Mouse (Mus musculus): ENCODE data around the gene Osbpl3.
A peak's percentile ranks its signal among the peaks of the same experiment; 100 is the strongest.

The Osbpl3 gene

GRCm38 (mm10) chr6:50455829-50456469 is at the start of gene Osbpl3:
Gene Osbpl3 (minus strand): TSS chr6:50456201.
- DNase-seq, result peak; percentile 87

DNA sequence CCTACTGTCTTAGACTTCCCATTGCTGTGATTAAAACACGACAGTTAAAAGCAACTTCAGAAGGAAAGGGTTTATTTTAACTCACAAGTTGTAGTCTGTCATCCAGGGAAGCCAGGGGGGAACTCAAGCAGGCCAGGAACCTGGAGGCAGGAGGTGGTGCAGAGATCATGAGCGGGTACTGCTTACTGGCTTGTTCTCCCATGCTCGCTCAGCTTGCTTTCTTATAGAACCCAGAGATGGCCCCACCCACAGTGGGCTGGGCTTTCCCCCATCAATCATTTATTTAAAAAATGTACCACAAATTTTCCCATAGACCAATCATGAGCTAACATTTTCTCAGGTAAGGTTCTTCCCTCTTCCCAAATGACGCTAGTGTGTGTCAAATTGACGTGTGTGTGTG is 49.5 kb upstream of the Osbpl3 start:
- no peak for DNase-seq

GRCm38 (mm10) chr6:50504711-50505110 is 48.7 kb upstream of the Osbpl3 start:
- DNase-seq, result no peak

- no peak for DNase-seq
Measured at GRCm38 (mm10) chr6:50503779-50504178, 47.8 kb upstream of the Osbpl3 start.

DNA sequence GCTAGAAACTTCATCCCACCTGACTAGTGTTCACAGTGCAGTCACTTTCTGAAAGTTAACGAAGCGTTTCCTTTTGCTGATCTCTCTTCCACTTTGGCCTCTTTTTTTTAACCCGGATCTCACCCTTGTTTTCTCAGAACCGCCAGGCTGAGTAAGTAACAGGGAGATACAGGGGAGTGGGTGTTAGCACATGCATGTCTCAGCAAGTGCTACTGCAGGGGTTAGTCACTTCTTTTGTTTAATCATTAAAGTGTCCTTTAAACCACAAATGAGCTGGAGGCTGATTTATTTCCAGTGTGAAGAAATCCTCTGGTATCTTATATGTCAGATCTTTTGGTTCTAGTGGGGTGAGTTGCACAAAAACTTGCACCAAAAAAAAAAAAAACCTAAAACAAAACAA is 47.0 kb upstream of the Osbpl3 start:
- no peak for DNase-seq

- no peak for DNase-seq
Measured at GRCm38 (mm10) chr6:50498346-50498745, 42.3 kb upstream of the Osbpl3 start.

GRCm38 (mm10) chr6:50490519-50490918 is 34.5 kb upstream of the Osbpl3 start:
- no peak for DNase-seq

- no peak for DNase-seq
Measured at GRCm38 (mm10) chr6:50489380-50489779, 33.4 kb upstream of the Osbpl3 start.

DNA sequence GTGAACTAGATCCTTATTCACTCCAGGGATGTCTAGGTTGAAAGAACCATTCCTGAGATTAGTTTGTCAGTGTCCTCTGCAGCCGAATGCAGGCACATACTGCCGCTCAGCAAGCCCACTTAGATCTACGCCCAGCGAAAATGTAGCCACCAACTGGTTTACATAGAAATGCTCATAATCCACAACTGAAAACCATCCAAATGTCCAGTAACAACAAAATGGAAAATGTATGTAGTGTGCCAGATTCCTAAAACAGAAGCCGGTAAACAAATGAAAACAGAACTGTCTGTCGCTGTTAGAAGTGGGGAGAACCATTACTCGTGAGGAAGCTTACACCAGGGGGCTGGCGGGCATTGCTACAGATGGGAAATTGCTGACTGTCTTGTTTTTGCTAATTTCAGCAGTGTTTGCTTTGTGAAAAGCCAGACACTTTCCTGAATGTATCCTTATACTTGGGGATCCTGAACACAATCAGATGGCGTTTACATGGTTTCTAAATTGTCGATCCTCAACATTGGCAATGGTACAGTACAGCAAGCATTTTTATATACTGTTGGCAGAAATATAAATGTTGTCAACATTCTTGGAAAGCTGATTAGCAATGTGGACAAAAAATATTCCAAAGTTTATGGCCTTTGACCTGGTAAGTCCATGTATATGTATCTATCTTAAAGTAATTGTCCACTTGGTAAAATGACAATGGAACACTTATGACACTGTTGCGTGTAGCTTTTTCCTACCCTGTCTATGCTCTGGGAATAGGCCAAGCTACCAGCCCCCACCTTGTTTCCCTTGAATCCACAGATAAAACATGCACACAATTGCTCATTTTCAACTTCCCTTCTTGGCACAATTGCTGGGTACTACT is 30.3 kb upstream of the Osbpl3 start:
- no peak for DNase-seq

GRCm38 (mm10) chr6:50483426-50483825 is 27.4 kb upstream of the Osbpl3 start:
- DNase-seq, result no peak

GRCm38 (mm10) chr6:50481460-50481859 is 25.5 kb upstream of the Osbpl3 start:
- no peak for DNase-seq

DNA sequence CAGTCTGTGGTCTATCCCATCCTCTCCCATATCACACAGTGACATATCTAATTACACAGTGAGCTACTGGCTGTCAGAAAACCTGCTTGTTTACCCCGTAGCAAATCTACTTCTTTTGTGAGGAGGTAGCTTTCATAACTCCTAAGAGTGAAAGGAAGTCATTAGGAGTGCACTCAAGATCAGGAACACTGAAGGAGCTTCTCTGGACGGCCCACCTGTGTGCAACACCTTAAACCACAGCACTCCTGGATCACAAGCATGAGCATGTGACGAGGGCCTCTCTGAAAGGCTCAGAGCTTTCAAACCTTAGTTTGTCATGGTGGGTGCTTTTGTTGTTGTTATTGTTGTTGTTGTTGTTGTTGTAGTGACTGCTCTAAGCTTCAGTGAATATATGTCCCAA is 10.4 kb upstream of the Osbpl3 start:
- no peak for DNase-seq

DNA sequence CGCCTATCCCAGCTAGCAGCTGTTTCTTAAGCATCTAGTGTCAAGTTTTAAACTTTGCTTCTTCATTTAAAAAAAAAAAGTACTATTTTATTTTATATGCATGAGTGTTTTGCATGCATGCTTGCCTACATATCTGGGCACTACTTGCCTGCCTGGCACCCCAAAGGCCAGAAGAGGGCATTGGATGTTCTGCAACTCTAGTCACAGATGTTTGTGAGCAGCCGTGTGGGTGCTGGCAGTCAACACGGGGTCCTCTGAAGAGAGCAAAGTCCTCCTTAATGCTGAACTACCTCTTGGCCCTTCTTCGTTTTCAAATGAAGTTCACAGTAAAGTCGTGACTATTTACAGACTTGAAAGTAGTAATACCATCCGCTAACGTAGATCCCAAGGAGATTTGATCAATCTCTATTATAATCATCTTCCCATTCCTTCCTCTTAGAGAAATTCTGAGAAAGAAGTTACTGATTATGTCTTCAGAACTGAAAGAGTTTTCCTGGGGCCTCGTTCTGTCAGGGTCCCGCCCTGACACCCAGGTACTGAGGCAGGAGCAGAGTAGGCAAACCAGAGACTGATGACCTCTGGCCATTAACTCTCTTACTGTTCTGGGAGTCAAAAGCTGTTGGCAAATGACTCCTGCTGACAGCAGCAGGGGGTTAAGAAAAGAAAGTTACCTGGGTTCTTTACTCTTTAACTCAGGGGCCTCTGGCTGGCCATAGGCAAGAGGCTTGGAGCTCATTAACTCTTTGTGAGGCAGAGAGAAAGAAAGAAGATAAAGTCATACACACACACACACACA is 8.9 kb upstream of the Osbpl3 start:
- DNase-seq, result no peak

DNA sequence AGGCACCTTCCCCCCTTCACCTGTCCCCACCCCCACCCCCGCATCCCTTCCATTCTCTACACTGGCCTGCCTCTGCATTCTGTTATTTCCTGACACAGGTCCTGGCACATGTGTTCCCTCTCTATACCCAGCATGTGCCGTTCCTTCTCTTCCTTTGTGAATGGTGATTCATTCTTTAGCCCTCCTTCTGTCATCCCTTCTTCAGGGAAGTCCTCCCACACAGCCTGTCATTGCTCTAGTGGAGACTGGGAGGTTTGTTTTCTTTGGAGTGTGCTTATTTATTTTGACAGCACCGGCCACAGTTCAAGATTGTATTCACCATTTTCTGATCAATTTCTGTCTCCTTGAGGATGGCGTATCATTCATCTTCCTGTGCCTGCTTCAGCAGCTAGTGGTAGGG is 6.0 kb upstream of the Osbpl3 start:
- no peak for DNase-seq

GRCm38 (mm10) chr6:50461585-50461984 is 5.6 kb upstream of the Osbpl3 start:
- no peak for DNase-seq

DNA sequence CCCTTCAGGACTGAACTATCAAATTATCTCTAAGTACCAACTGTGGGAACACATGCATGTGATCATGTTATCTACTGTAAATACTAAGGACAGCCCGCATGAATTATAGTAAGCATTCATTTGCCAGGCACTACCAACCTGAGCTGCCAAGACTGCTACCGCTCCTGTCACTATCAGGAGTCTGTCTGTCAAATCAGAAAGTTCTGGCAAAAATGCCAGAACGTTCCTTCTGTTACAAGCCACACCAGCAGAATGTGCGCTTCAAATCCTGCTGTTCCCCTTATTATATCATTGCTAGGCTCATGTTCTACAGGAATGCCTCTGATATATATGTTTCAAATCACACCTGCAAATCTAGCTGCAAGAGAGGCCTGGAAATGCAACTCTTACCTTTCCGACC is 4.6 kb upstream of the Osbpl3 start:
- DNase-seq, result no peak

GRCm38 (mm10) chr6:50460246-50460645 is 4.2 kb upstream of the Osbpl3 start:
- no peak for DNase-seq

DNA sequence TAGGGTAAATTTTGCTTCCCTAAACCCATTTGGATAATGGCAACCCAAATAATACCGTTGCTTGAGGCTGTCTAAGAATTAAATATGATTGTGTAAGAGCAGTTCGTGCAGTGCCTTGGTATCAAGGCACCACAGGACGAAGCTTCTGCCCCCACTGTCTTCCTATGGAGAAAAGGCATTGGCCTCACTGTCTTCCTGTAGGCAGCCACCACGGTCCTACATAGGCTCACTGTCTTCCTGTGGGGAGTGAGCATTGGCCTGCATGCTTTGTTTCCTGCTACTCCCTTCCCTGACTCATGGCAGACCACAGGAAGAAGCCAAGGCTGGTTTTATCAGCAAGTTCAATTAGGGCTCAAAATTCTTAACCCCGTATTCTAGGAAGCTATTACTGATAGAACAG is 3.3 kb upstream of the Osbpl3 start:
- DNase-seq, result no peak

- DNase-seq, result no peak
Measured at GRCm38 (mm10) chr6:50457551-50458348, 1.7 kb upstream of the Osbpl3 start.

DNA sequence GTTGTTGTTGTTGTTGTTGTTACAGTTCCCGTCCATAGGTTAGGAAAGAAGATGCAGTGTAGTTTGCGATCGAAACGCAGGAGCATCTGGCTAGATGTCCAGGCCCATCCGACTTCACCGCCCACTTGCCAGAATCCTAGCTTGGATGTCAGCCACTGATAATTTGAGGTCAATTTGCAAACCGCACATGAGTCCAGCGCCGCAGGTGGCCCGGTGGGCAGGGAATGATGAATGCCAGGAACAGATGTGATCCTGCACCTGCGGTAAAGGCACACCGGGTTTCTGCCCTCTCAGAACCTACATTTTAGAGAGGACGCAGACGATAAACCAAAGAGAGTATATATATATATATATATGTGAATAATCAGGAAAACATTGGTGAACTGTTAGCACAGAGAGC is 705 bp upstream of the Osbpl3 start:
- DNase-seq, result peak; percentile 42

DNA sequence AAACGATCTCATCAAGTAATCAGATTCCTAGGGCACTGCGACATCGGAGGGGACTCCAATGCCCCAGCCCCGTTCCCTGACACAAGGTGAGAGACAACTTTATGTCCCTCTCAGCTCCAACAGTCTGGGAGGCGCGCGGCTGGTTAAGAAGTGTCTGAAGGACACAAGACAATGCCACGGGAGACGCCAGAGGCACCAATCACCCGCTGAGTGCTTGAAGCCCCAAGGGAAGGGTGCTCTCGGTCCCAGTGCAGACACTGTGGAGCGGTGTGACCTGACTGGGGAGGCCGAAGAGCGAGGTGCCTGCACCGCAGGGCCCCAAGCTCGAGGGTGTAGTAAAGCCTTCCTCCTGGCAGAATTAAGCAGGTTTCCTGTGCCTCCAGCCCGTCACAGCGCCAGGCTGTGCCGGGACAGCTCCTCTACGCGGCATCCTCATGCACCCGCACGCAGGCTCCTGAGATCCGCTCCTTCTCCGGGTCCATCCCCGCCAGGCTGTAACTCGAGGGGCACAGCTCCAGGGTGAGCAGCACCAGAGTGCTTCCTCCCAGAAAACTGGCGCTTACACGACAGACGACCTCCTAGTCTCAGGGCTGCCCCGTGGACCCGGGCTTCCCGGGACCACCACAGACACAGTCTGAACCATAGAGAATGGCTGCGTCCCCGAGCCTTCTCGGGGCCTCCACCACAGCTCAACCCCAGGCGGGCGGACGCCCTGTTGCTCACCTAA is 736 bp downstream of the Osbpl3 start:
- DNase-seq, result peak; percentile 52

- no peak for DNase-seq
Measured at GRCm38 (mm10) chr6:50453651-50454050, 2.4 kb downstream of the Osbpl3 start.
